ENCODE assay signal across 18 mouse cellular contexts in the genomic region with DNA sequence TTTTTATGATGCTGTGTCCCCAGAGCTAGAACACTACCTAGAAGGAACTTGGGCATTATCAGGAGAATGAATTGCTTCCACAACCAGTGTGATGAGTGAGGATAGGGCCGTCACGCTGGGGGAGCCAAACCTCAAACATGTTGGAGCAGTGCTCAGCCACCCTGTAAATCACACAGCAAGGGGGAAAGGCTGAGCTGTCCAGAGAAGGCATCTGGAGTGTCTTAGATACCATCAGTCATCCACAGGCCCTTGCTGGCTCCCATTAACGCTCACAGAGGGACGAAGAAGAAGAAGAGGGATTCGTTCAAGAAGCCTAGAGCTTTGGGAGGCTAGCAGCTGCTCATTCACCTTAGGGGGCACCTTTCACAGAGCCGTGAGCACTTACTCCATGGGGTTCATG.
DNase-seq lines count a peak whose midpoint lies in the region; ATAC-seq lines count a peak whose summit lies in the region.
"Had no signal": no experiment of that assay in that cellular context is flagged by ENCODE, and none has a peak within 500 bp of the region (broad histone marks: within the 10 kb centered on the region; RNA-seq: fewer than 3 reads in every experiment).

No protein-coding gene starts in this region.

- peaks cover 56% of the 10 kb centered on the region for H3K4me1 ChIP-seq in hindbrain, embryonic 10.5 days (replicated peaks)
- peaks cover 43% of the 10 kb centered on the region for H3K4me1 ChIP-seq in hindbrain, embryonic 13.5 days (replicated peaks)
- peaks cover 52% of the 10 kb centered on the region for H3K4me1 ChIP-seq in embryonic facial prominence, embryonic 10.5 days
- H3K4me1 ChIP-seq in neural tube, embryonic 11.5 days (ENCODE audit: control insufficient read depth, insufficient read depth, low read length) = peaks cover 36% of the 10 kb centered on the region

- WGBS in hindbrain, embryonic 10.5 days = 52% methylated on average over 6 of the region's 6 CpGs
- WGBS in hindbrain, embryonic 13.5 days = 38% methylated on average over 6 of the region's 6 CpGs
- 67% methylated on average over 6 of the region's 6 CpGs for WGBS in embryonic facial prominence, embryonic 10.5 days
- WGBS in neural tube, embryonic 11.5 days = 25% methylated on average over 6 of the region's 6 CpGs

- intact Hi-C loops in gastrocnemius, postnatal 14 days (cut with DNase I; ENCODE audit: low total_unique reads) = no loop called here

- ATAC-seq in hindbrain, embryonic 13.5 days (ENCODE audit: low FRiP score) = no peak
- ATAC-seq in neural tube, embryonic 11.5 days (ENCODE audit: insufficient read depth, low FRiP score, low TSS enrichment) = no peak
- ATAC-seq: forebrain, embryonic 13.5 days; hindbrain, embryonic 16.5 days; inflammation-experienced regulatory T-cells, adult 6 months; intestine, postnatal 0 days had no signal

- no peak for DNase-seq in hindbrain, embryonic 10.5 days (ENCODE audit: low spot score)
- peak; percentile 56 for DNase-seq in embryo, embryonic 10.5 days (ENCODE audit: low spot score)
- DNase-seq in embryonic facial prominence, embryonic 10.5 days (ENCODE audit: low spot score) = no peak
- DNase-seq in neural tube, embryonic 11.5 days (ENCODE audit: low spot score) = peak; percentile 40
- DNase-seq in cerebellum, adult 9-10 months = no peak
- DNase-seq in left cerebral cortex, adult 18-20 months (ENCODE audit: low spot score in 2 of 2) = no peak
- no peak for DNase-seq in gastrocnemius, postnatal 14 days
- DNase-seq: adrenal gland, adult 2 months; adrenal gland, postnatal 25 days; cerebellum, adult 2 months; cerebellum, postnatal 25 days had no signal

- H3K4me3 ChIP-seq in hindbrain, embryonic 10.5 days = no peak overlapping the region
- H3K4me3 ChIP-seq in hindbrain, embryonic 13.5 days = no peak overlapping the region
- no peak overlapping the region for H3K4me3 ChIP-seq in embryonic facial prominence, embryonic 10.5 days
- H3K4me3 ChIP-seq in neural tube, embryonic 11.5 days (ENCODE audit: low read depth, low read length) = no peak overlapping the region
- H3K4me3 ChIP-seq: embryonic facial prominence, embryonic 13.5 days; forebrain, embryonic 13.5 days; heart, embryonic 12.5 days had no signal

- no peaks in the 10 kb centered on the region for H3K27me3 ChIP-seq in hindbrain, embryonic 10.5 days (ENCODE audit: insufficient read depth, poor library complexity, severe bottlenecking)
- no peaks in the 10 kb centered on the region for H3K27me3 ChIP-seq in hindbrain, embryonic 13.5 days
- no peaks in the 10 kb centered on the region for H3K27me3 ChIP-seq in embryonic facial prominence, embryonic 10.5 days (replicated peaks; ENCODE audit: low read depth, poor library complexity, severe bottlenecking)
- H3K27me3 ChIP-seq in neural tube, embryonic 11.5 days (ENCODE audit: control insufficient read depth, insufficient read depth, low read length) = no peaks in the 10 kb centered on the region
- H3K27me3 ChIP-seq: embryonic facial prominence, embryonic 13.5 days; forebrain, embryonic 13.5 days had no signal

- no peak overlapping the region for H3K4me2 ChIP-seq in hindbrain, embryonic 13.5 days
- no peak overlapping the region for H3K4me2 ChIP-seq in neural tube, embryonic 11.5 days (ENCODE audit: low read depth)
- H3K4me2 ChIP-seq: embryonic facial prominence, embryonic 13.5 days; forebrain, embryonic 13.5 days; heart, embryonic 12.5 days had no signal

- no peak overlapping the region for H3K9ac ChIP-seq in hindbrain, embryonic 13.5 days
- H3K9ac ChIP-seq in neural tube, embryonic 11.5 days (ENCODE audit: low read length) = no peak overlapping the region
- H3K9ac ChIP-seq: embryonic facial prominence, embryonic 13.5 days; forebrain, embryonic 13.5 days; heart, embryonic 12.5 days had no signal

- H3K9me3 ChIP-seq in hindbrain, embryonic 10.5 days = 0 out of 2 replicates have a peak, but pooled peaks cover 3% of the 10 kb centered on the region
- peaks cover 4% of the 10 kb centered on the region; the same call in 1 of the 2 replicates for H3K9me3 ChIP-seq in hindbrain, embryonic 13.5 days
- no peaks in the 10 kb centered on the region for H3K9me3 ChIP-seq in embryonic facial prominence, embryonic 10.5 days
- no peaks in the 10 kb centered on the region for H3K9me3 ChIP-seq in neural tube, embryonic 11.5 days (ENCODE audit: control insufficient read depth, low read length)
- H3K9me3 ChIP-seq: embryonic facial prominence, embryonic 13.5 days; forebrain, embryonic 13.5 days had no signal

- peaks cover 3% of the 10 kb centered on the region; the same call in 1 of the 2 replicates for H3K36me3 ChIP-seq in hindbrain, embryonic 10.5 days
- peaks cover 12% of the 10 kb centered on the region for H3K36me3 ChIP-seq in hindbrain, embryonic 13.5 days
- peaks cover 11% of the 10 kb centered on the region for H3K36me3 ChIP-seq in embryonic facial prominence, embryonic 10.5 days (replicated peaks)
- H3K36me3 ChIP-seq in neural tube, embryonic 11.5 days (ENCODE audit: control insufficient read depth, insufficient read depth, low read length) = no peaks in the 10 kb centered on the region

- H3K27ac ChIP-seq in hindbrain, embryonic 10.5 days = peak overlapping the region; percentile 66; the same call in 1 of the 2 replicates
- no peak overlapping the region; the same call in 1 of the 2 replicates for H3K27ac ChIP-seq in hindbrain, embryonic 13.5 days
- peak overlapping the region; percentile 75 for H3K27ac ChIP-seq in embryonic facial prominence, embryonic 10.5 days (replicated peaks)
- 0 out of 2 replicates have a peak overlapping the region, but pooled peaks have one; percentile 17 for H3K27ac ChIP-seq in neural tube, embryonic 11.5 days (ENCODE audit: low read depth, low read length)

Comparison
In these comparisons a context has a peak if more than half of its experiments do, and no peak if none do; other contexts are left out.
1. DNase-seq: peak in embryo, embryonic 10.5 days (single experiment) and neural tube, embryonic 11.5 days (single experiment); none in hindbrain, embryonic 10.5 days (single experiment), embryonic facial prominence, embryonic 10.5 days (single experiment), cerebellum, adult 9-10 months (single experiment), left cerebral cortex, adult 18-20 months (0 of 2) and gastrocnemius, postnatal 14 days (single experiment).